Comparison of ENCODE assay signal across 9 mouse cellular contexts in the genomic region with DNA sequence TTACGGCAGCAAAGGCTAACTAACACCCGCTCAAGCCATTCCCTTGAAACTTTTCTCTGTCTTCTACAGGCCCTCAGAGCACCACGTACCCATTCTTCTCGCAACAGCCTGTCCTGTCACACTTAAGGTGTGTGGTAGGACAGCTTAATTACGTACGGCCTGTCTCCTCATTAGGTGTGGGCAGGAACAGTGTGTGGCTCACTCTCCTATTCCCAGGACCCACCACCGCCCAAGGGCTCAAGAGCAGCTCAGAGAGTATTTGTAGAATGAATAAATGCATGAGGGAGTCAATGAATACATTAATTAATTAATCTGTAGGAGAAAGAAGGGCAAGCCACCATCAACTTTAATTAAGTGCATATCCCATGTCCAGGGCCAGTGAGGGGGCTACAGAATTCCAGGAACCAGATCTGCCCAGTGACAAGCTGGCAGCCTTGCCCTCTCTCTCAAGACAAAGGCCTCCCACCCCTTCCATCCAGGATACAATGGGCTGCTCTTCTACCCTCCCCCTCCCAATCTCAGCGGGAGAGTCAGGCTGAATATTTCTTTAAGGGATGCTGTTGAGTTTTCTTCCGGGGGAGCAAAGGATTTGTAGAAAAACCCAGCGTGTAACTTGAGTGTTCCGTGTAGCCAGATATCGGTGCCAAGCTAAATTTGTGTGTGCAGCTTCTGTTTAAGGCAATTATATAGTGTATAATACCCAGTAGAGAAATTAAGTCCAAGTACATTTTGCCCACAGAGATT.
DNase-seq lines count a peak whose midpoint lies in the region; ATAC-seq and TF ChIP-seq lines count a peak whose summit lies in the region.
"Had no signal": no experiment of that assay in that cellular context is flagged by ENCODE, and none has a peak within 500 bp of the region (broad histone marks: within the 10 kb centered on the region; RNA-seq: fewer than 3 reads in every experiment).

No protein-coding gene starts in this region.

- peak; percentile 85 for DNase-seq in ES-CJ7 (ENCODE audit: low read depth, low spot score)
- peak; percentile 74 for DNase-seq in R1 (ENCODE audit: low read depth, low spot score)
- no peak for DNase-seq in liver, postnatal 0 days
- no peak for DNase-seq in right cerebral cortex, postnatal 25 days
- DNase-seq in urinary bladder, adult 2 months (ENCODE audit: low spot score) = no peak
- DNase-seq: right cerebral cortex, postnatal 14 days had no signal

- H3K27ac ChIP-seq in forebrain, embryonic 16.5 days (ENCODE audit: low read length) = no peak overlapping the region
- H3K27ac ChIP-seq in midbrain, embryonic 13.5 days = peak overlapping the region; percentile 35
- H3K27ac ChIP-seq in liver, postnatal 0 days (ENCODE audit: low read depth) = no peak overlapping the region

- H3K4me2 ChIP-seq in forebrain, embryonic 16.5 days (ENCODE audit: low read length) = peak overlapping the region; percentile 14; the same call in 1 of the 2 replicates
- peak overlapping the region; percentile 53 for H3K4me2 ChIP-seq in midbrain, embryonic 13.5 days (replicated peaks)
- no peak overlapping the region for H3K4me2 ChIP-seq in liver, postnatal 0 days (ENCODE audit: low read depth, low read length)

- TF ChIP-seq EP300 in liver, postnatal 0 days (IDR thresholded peaks at IDR 0.05; ENCODE audit: low read depth) = no peak

- WGBS in forebrain, embryonic 16.5 days = 12% methylated on average over 12 of the region's 12 CpGs
- WGBS in midbrain, embryonic 13.5 days = 14% methylated on average over 12 of the region's 12 CpGs
- WGBS in liver, postnatal 0 days (ENCODE audit: insufficient replicate concordance) = 73% methylated on average over 12 of the region's 12 CpGs

- H3K4me1 ChIP-seq in forebrain, embryonic 16.5 days (replicated peaks; ENCODE audit: control insufficient read depth, insufficient read depth, low read length) = peaks cover 43% of the 10 kb centered on the region
- H3K4me1 ChIP-seq in midbrain, embryonic 13.5 days (replicated peaks) = peaks cover 38% of the 10 kb centered on the region
- peaks cover 4% of the 10 kb centered on the region; the same call in 1 of the 2 replicates for H3K4me1 ChIP-seq in liver, postnatal 0 days (ENCODE audit: insufficient read depth)

- no peak overlapping the region for H3K9ac ChIP-seq in forebrain, embryonic 16.5 days (replicated peaks; ENCODE audit: low read depth, low read length)
- H3K9ac ChIP-seq in midbrain, embryonic 13.5 days (replicated peaks) = no peak overlapping the region
- no peak overlapping the region for H3K9ac ChIP-seq in liver, postnatal 0 days (replicated peaks)

- peak; percentile 86 for ATAC-seq in forebrain, embryonic 16.5 days
- ATAC-seq in midbrain, embryonic 13.5 days = peak; percentile 93
- no peak for ATAC-seq in liver, postnatal 0 days
- ATAC-seq: Patski had no signal

- no peak for TF ChIP-seq CTCF in liver, postnatal 0 days (IDR thresholded peaks at IDR 0.05; ENCODE audit: low read depth)

- no peaks in the 10 kb centered on the region for H3K36me3 ChIP-seq in forebrain, embryonic 16.5 days (ENCODE audit: control insufficient read depth, insufficient read depth)
- no peaks in the 10 kb centered on the region for H3K36me3 ChIP-seq in midbrain, embryonic 13.5 days
- H3K36me3 ChIP-seq in liver, postnatal 0 days (replicated peaks; ENCODE audit: insufficient read depth, low read length) = no peaks in the 10 kb centered on the region

- no peaks in the 10 kb centered on the region for H3K9me3 ChIP-seq in forebrain, embryonic 16.5 days (ENCODE audit: control insufficient read depth, low read length)
- H3K9me3 ChIP-seq in midbrain, embryonic 13.5 days = no peaks in the 10 kb centered on the region
- no peaks in the 10 kb centered on the region for H3K9me3 ChIP-seq in liver, postnatal 0 days (ENCODE audit: low read length)

- H3K27me3 ChIP-seq in forebrain, embryonic 16.5 days (replicated peaks; ENCODE audit: control insufficient read depth, insufficient read depth, low read length) = peaks cover 45% of the 10 kb centered on the region
- peaks cover 38% of the 10 kb centered on the region for H3K27me3 ChIP-seq in midbrain, embryonic 13.5 days
- H3K27me3 ChIP-seq in liver, postnatal 0 days (ENCODE audit: insufficient read depth, low read length) = no peaks in the 10 kb centered on the region
- H3K27me3 ChIP-seq: Patski had no signal

- H3K4me3 ChIP-seq in forebrain, embryonic 16.5 days (replicated peaks; ENCODE audit: low read length) = no peak overlapping the region
- H3K4me3 ChIP-seq in midbrain, embryonic 13.5 days (replicated peaks) = 0 out of 2 replicates have a peak overlapping the region, but pooled peaks have one; percentile 18
- no peak overlapping the region for H3K4me3 ChIP-seq in liver, postnatal 0 days (ENCODE audit: low read depth, low read length)

Comparison
In these comparisons a context has a peak if more than half of its experiments do, and no peak if none do; other contexts are left out.
1. DNase-seq: peak in ES-CJ7 (single experiment) and R1 (single experiment); none in liver, postnatal 0 days (single experiment), right cerebral cortex, postnatal 25 days (single experiment) and urinary bladder, adult 2 months (single experiment).